Mouse (Mus musculus) splenic B cell, adult 2 months (primary cell): ENCODE data around the gene Slc28a3.

Source experiments
- DNase-seq: peaks from one replicate; pipeline ENCODE4 v3.0.0-alpha.2; 2011; ENCODE audit warnings: low read depth, low spot score
- H3K27me3 ChIP-seq: 2 replicates; pipeline ENCODE4 v1.6.1; 2012; ENCODE audit warnings: mild to moderate bottlenecking, low read length, moderate library complexity, mixed read lengths; ENCODE audit not compliant: control insufficient read depth, poor library complexity, insufficient read depth, severe bottlenecking
- H3K36me3 ChIP-seq: 2 replicates; pipeline ENCODE4 v1.6.1; 2012; ENCODE audit warnings: mild to moderate bottlenecking, low read length, moderate library complexity, mixed read lengths; ENCODE audit not compliant: control insufficient read depth, poor library complexity, insufficient read depth, severe bottlenecking

Slc28a3 gene

DNA sequence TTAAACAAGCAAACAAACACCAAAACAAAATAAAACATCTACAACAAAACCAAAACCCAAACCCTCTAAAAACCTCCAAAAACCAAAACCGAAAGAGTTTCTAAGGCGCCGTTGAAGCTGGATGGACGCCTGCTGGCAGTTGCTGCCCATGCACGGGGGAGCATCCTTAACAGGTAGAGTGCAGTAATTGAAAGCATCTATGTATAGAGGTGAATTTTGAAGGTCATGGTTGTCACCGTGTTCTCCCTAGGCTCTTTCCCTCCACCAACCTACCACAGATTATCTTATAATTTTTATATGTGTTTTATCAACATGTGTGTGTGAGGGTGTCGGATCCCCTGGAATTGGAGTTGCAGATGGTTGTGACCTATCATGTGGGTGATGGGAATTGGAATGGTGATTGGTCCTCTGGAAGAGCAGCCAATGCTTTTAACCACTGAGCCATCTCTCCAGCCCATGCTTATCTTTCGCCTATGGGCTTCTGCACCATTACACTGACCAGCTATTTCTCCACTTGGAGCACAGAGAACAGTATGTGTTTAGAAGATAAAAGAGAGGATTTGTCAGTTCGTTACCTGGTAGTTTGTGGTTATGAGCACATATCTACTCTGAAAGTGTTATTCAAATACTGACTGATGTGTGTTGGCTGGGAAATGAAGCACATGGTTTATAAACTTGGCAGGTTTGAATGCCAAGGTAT, 89.2 kb downstream of the Slc28a3 start:
- Histone ChIP-seq H3K27me3 (no peaks in the 10 kb centered on the region), H3K36me3 (no peaks in the 10 kb centered on the region)
- DNase-seq = no peak

GRCm38 (mm10) chr13:58520580-58521330, 89.9 kb downstream of the Slc28a3 start:
- no peak for DNase-seq
- H3K36me3 ChIP-seq = no peaks in the 10 kb centered on the region

GRCm38 (mm10) chr13:58520028-58520427, 90.6 kb downstream of the Slc28a3 start:
- no peaks in the 10 kb centered on the region for H3K36me3 ChIP-seq
- H3K27me3 ChIP-seq = no peaks in the 10 kb centered on the region
- no peak for DNase-seq

More at GRCm38 (mm10) chr13:58520580-58521330, 89.9 kb downstream of the Slc28a3 start:
- H3K27me3 ChIP-seq = no peaks in the 10 kb centered on the region

- DNase-seq = peak; percentile 50
- no peaks in the 10 kb centered on the region for H3K36me3 ChIP-seq
- no peaks in the 10 kb centered on the region for H3K27me3 ChIP-seq
Observed at GRCm38 (mm10) chr13:58516277-58516676, 94.4 kb downstream of the Slc28a3 start.

DNA sequence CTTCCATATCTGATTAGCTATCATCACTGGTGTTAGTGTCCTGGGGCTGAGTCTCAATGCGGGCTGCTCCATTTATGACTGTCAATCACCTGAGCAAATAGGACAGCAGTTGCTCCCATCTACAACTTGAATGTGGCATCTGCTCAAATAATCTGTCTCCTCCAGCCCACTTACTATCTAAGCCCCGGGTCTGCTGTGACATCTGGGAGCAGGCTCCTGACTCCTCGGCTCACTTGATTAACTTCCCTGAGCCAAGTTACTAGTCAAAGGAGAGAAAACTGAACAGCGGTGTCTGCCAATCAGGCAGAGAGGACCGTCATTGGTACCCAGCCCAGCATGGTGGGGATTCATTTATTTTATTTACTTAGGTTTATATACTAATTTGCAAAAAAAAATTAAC, 95.0 kb downstream of the Slc28a3 start:
- H3K27me3 ChIP-seq = no peaks in the 10 kb centered on the region
- no peaks in the 10 kb centered on the region for H3K36me3 ChIP-seq
- no peak for DNase-seq

- H3K27me3 ChIP-seq = no peaks in the 10 kb centered on the region
- H3K36me3 ChIP-seq = no peaks in the 10 kb centered on the region
- peak; percentile 51 for DNase-seq
Observed at GRCm38 (mm10) chr13:58514147-58514727, 96.4 kb downstream of the Slc28a3 start.

- no peaks in the 10 kb centered on the region for H3K27me3 ChIP-seq
- no peaks in the 10 kb centered on the region for H3K36me3 ChIP-seq
- DNase-seq = no peak
Observed at GRCm38 (mm10) chr13:58511926-58512325, 98.8 kb downstream of the Slc28a3 start.

DNA sequence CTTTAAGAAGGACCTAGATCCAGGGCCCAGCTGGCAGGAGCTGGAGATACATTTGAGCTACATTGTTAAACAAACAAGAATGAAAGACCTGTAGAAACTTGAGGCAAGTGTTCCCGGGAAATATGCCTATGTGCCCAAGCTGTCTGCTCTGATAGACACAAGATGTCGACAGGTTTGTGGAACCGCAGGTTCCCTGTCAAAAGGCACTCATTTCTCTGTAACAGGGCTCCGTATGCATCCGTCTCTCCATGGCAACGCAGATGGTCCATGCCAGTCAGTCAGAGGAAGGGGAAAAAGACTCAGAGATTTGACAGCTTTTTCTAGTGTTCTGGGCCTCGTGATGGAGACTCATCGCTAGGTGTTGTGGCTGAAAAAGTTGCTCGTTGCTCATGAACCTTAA, 99.4 kb downstream of the Slc28a3 start:
- Histone ChIP-seq H3K27me3 (no peaks in the 10 kb centered on the region), H3K36me3 (no peaks in the 10 kb centered on the region)
- DNase-seq = no peak

GRCm38 (mm10) chr13:58509241-58509640, 101.4 kb downstream of the Slc28a3 start:
- peak; percentile 12 for DNase-seq
- H3K36me3 ChIP-seq = no peaks in the 10 kb centered on the region
- no peaks in the 10 kb centered on the region for H3K27me3 ChIP-seq

GRCm38 (mm10) chr13:58503610-58504009, 107.1 kb downstream of the Slc28a3 start:
- Histone ChIP-seq H3K36me3 (no peaks in the 10 kb centered on the region), H3K27me3 (no peaks in the 10 kb centered on the region)
- peak; percentile 33 for DNase-seq

DNA sequence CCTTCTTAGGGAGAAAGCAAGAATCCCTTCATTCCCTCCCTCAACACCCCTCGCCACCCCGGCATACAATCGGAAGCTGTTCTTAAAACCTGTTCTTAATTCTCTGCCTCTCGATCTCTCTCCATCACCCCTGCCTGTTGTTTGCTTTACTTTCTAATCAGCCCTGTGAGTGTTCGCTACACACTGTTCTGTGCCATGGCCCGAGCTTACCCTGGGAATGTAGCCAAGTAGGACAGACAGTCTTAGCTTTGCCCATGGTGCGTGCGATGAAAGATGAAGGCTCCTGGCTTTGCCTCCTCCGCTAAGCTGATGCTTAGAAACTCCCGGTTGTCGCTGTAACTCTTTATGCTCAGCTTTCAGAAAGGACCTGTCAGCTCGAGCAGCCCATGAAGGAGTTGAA, 112.9 kb downstream of the Slc28a3 start:
- Histone ChIP-seq H3K36me3 (no peaks in the 10 kb centered on the region), H3K27me3 (no peaks in the 10 kb centered on the region)
- no peak for DNase-seq
